Mouse (Mus musculus) layer of hippocampus, postnatal 10 days (tissue): ENCODE measurements at regions not wholly inside any gene's neighbourhood (a gene's known extent, or its start where the extent isn't known, plus 50 kb on each side); places are given as distances from the start of the nearest gene placed in this dataset.

Experiments
- DNase-seq, 2 experiments: peaks; one replicate each; pipeline ENCODE4 v3.0.0; 2021; ENCODE audit warnings: low spot score in 2 of 2

- DNase-seq, result peak in 1 of 2 experiments; percentile 15
Observed at GRCm38 (mm10) chr4:30216086-30216485, 1403.2 kb downstream of the Epha7 start.

- no peak for DNase-seq
Observed at GRCm38 (mm10) chr4:30227139-30227538, 1414.2 kb downstream of the Epha7 start.

- DNase-seq, result peak; percentile 6 to 19
Observed at GRCm38 (mm10) chr4:30262101-30262500, 1449.2 kb downstream of the Epha7 start.

GRCm38 (mm10) chr4:30268026-30268425, 1455.1 kb downstream of the Epha7 start:
- peak in 1 of 2 experiments; percentile 17 for DNase-seq

GRCm38 (mm10) chr4:30270000-30270399, 1457.1 kb downstream of the Epha7 start:
- no peak for DNase-seq

- DNase-seq, result no peak
Observed at GRCm38 (mm10) chr4:30312438-30312837, 1499.5 kb downstream of the Epha7 start.

GRCm38 (mm10) chr4:30312956-30313355, 1500.0 kb downstream of the Epha7 start:
- DNase-seq, result no peak

- DNase-seq, result no peak
Observed at GRCm38 (mm10) chr4:30315348-30315747, 1502.4 kb downstream of the Epha7 start.

- DNase-seq, result no peak
Observed at GRCm38 (mm10) chr4:30316995-30317394, 1504.1 kb downstream of the Epha7 start.

GRCm38 (mm10) chr4:30320038-30320437, 1507.1 kb downstream of the Epha7 start:
- DNase-seq, result no peak

- DNase-seq, result no peak
Observed at GRCm38 (mm10) chr4:30347552-30347951, 1534.6 kb downstream of the Epha7 start.
